Mouse (Mus musculus): ENCODE measurements around the gene Olfr169. TPM values are rescaled to one million over a fixed set of nuclear protein-coding genes. Genes with fewer than 3 reads are reported as not detected.

The Olfr169 gene
- not detected in 2 replicates for polyA plus RNA-seq (2021; fragmentation: Nextera tagmentation)
- long read RNA-seq, experiment 1 = 0 reads
- long read RNA-seq, experiment 2 = 0 reads

DNA sequence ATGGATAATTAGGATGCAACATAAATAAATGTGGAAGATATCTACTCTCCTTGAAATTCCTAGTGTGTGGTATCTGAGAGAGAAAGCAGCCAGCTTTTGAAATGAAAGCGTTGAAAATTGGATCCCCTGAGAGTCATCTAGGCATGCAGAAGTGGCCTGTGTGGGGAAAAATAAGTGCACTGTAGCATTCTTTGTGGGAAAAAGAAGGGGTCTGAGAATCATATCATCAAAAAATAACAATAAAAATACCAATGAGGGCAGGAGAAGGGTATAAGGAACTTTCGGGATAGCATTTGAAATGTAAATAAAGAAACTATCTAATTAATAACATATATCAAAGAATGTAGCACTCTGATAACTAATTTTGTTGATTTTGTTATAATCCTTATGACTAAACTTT, at the start of gene Olfr169:
Gene Olfr169, minus strand, starts transcription at position 101 of the 400 bp plus-strand sequence.

DNA sequence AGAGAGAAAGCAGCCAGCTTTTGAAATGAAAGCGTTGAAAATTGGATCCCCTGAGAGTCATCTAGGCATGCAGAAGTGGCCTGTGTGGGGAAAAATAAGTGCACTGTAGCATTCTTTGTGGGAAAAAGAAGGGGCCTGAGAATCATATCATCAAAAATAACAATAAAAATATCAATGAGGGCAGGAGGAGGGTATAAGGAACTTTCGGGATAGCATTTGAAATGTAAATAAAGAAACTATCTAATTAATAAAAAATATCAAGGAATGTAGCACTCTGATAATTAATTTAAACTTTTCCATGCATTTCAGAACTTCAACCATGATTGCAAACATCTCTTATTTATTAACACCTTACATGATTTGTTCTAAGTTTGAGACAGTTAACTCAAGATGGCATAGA, 40.2 kb upstream of the Olfr169 start, which contains the start of gene Olfr170:
Gene Olfr170, minus strand, starts transcription at position 101 of the 400 bp plus-strand sequence.

DNA sequence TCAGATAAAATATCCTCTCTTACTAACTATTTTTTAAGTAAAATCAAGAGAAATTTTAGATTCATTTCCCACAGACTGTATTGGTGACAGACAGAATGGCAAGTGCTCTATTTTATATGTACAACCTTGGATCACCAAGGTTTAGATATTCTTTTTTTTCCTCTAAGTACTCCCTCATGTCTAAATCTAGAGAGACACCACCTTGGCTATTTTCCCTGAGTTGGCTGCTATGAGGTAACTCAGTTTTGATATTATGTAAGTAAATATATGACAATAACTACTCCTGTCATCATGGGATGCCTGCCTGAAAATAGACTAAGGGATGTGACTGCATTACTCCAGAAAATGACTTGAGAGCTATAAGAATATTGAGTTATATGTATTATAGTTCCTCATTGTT, 36.2 kb downstream of the Olfr169 start, which contains the start of gene Olfr168:
Gene Olfr168, minus strand, starts transcription at position 101 of the 400 bp plus-strand sequence.

DNA sequence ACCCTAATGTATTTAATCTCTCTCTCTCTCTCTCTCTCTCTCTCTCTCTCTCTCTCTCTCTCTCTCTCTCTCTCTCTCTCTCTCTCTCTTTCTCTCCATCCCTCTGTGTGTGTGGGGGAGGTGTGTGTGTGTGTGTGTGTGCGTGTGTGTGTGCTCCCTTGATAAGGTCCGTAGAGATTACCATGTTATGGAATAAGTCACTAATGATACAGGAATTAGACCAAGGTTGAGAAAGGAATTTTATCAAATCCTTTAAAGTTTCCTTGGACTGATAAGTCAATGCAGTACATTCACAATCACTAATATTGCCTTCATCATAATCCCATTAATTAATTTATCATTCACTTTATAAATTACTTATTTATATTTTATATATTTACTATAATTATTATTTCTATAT, 49.4 kb downstream of the Olfr169 start, which contains the start of gene Olfr167:
Gene Olfr167, minus strand, starts transcription at position 101 of the 400 bp plus-strand sequence.

Other genes starting within 250 kb of the Olfr169 start
- not detected in 2 replicates for gene Olfr165, start 148.7 kb downstream of the Olfr169 start, polyA plus RNA-seq (2021; fragmentation: Nextera tagmentation)
- gene Olfr166, start 88.1 kb downstream of the Olfr169 start, polyA plus RNA-seq (2021; fragmentation: Nextera tagmentation) = not detected in 2 replicates
- gene Olfr167, start 49.5 kb downstream of the Olfr169 start, polyA plus RNA-seq (2021; fragmentation: Nextera tagmentation) = not detected in 2 replicates
- gene Olfr168, start 36.3 kb downstream of the Olfr169 start, polyA plus RNA-seq (2021; fragmentation: Nextera tagmentation) = not detected in 2 replicates
- not detected in 2 replicates for gene Olfr170, start 40.1 kb upstream of the Olfr169 start, polyA plus RNA-seq (2021; fragmentation: Nextera tagmentation)
- gene Olfr171, start 58.1 kb upstream of the Olfr169 start, polyA plus RNA-seq (2021; fragmentation: Nextera tagmentation) = not detected in 2 replicates
- not detected in 2 replicates for gene Lamp3, start 134.6 kb upstream of the Olfr169 start, polyA plus RNA-seq (2021; fragmentation: Nextera tagmentation)
- 0.35 and 0.56 TPM in 2 replicates for gene B3gnt5, start 188.4 kb upstream of the Olfr169 start, polyA plus RNA-seq (2021; fragmentation: Nextera tagmentation)